Mouse (Mus musculus): ENCODE data around the gene Mov10l1. TPM values are rescaled to one million over a fixed set of nuclear protein-coding genes. Genes with fewer than 3 reads are reported as not detected.

The Mov10l1 gene
- polyA plus RNA-seq, 1 experiment from 2014 or later, result 0.42 TPM

- Histone ChIP-seq H3K4me3 (ENCODE audit: low read depth, low read length) (peak overlapping the region; percentile 79), H3K4me1 (ENCODE audit: insufficient read depth, low read depth, low read length) (peaks cover 13% of the 10 kb centered on the region; the same call in 1 of the 2 replicates), H3K27me3 (replicated peaks; ENCODE audit: insufficient read depth, low read length) (no peaks in the 10 kb centered on the region), H3K9ac (replicated peaks; ENCODE audit: low read depth) (peak overlapping the region; percentile 82), H3K27ac (ENCODE audit: low read length) (peak overlapping the region; percentile 89), H3K9me3 (ENCODE audit: low read length) (no peaks in the 10 kb centered on the region), H3K4me2 (replicated peaks; ENCODE audit: low read depth, low read length) (peak overlapping the region; percentile 99), H3K36me3 (ENCODE audit: insufficient read depth, low read length) (peaks cover 33% of the 10 kb centered on the region)
- TF ChIP-seq CTCF (IDR thresholded peaks at IDR 0.05) (no peak), EP300 (IDR thresholded peaks at IDR 0.05) (no peak)
- WGBS, result 2% methylated on average over 65 of the region's 68 CpGs
- peak; percentile 81 for ATAC-seq
- peak; percentile 50 for DNase-seq (ENCODE audit: low spot score)
Observed at GRCm38 (mm10) chr15:89089248-89090051, 106.7 kb downstream of the Mov10l1 start.

- no peak overlapping the region for H3K9ac ChIP-seq (replicated peaks; ENCODE audit: low read depth)
- no peak overlapping the region for H3K4me3 ChIP-seq (ENCODE audit: low read depth, low read length)
- no peak overlapping the region for H3K27ac ChIP-seq (ENCODE audit: low read length)
- TF ChIP-seq CTCF (IDR thresholded peaks at IDR 0.05) (no peak), EP300 (IDR thresholded peaks at IDR 0.05) (no peak)
- ATAC-seq (no peak), DNase-seq (ENCODE audit: low spot score) (no peak)
- H3K4me2 ChIP-seq (replicated peaks; ENCODE audit: low read depth, low read length), result no peak overlapping the region
- no peaks in the 10 kb centered on the region for H3K27me3 ChIP-seq (replicated peaks; ENCODE audit: insufficient read depth, low read length)
- H3K4me1 ChIP-seq (ENCODE audit: insufficient read depth, low read depth, low read length), result peaks cover 13% of the 10 kb centered on the region; the same call in 1 of the 2 replicates
- 81% methylated on average over 4 of the region's 4 CpGs for WGBS
- H3K36me3 ChIP-seq (ENCODE audit: insufficient read depth, low read length), result peaks cover 33% of the 10 kb centered on the region
- H3K9me3 ChIP-seq (ENCODE audit: low read length), result no peaks in the 10 kb centered on the region
Observed at GRCm38 (mm10) chr15:89090662-89091061, 108.0 kb downstream of the Mov10l1 start.

- Histone ChIP-seq H3K27me3 (replicated peaks; ENCODE audit: insufficient read depth, low read length) (no peaks in the 10 kb centered on the region), H3K9me3 (ENCODE audit: low read length) (no peaks in the 10 kb centered on the region), H3K27ac (ENCODE audit: low read length) (no peak overlapping the region), H3K4me2 (replicated peaks; ENCODE audit: low read depth, low read length) (no peak overlapping the region), H3K36me3 (ENCODE audit: insufficient read depth, low read length) (peaks cover 39% of the 10 kb centered on the region), H3K4me3 (ENCODE audit: low read depth, low read length) (no peak overlapping the region), H3K4me1 (ENCODE audit: insufficient read depth, low read depth, low read length) (peaks cover 13% of the 10 kb centered on the region; the same call in 1 of the 2 replicates), H3K9ac (replicated peaks; ENCODE audit: low read depth) (no peak overlapping the region)
- 73% methylated on average over 5 of the region's 5 CpGs for WGBS
- DNase-seq (ENCODE audit: low spot score) (no peak), ATAC-seq (no peak)
- TF ChIP-seq EP300 (IDR thresholded peaks at IDR 0.05) (no peak), CTCF (IDR thresholded peaks at IDR 0.05) (no peak)
Observed at GRCm38 (mm10) chr15:89092181-89092580, 109.5 kb downstream of the Mov10l1 start.

- no peak overlapping the region for H3K4me3 ChIP-seq (ENCODE audit: low read depth, low read length)
- no peak overlapping the region for H3K27ac ChIP-seq (ENCODE audit: low read length)
- peaks cover 78% of the 10 kb centered on the region for H3K36me3 ChIP-seq (ENCODE audit: insufficient read depth, low read length)
- TF ChIP-seq CTCF (IDR thresholded peaks at IDR 0.05) (no peak), EP300 (IDR thresholded peaks at IDR 0.05) (no peak)
- no peak overlapping the region for H3K4me2 ChIP-seq (replicated peaks; ENCODE audit: low read depth, low read length)
- H3K9me3 ChIP-seq (ENCODE audit: low read length), result no peaks in the 10 kb centered on the region
- WGBS, result 89% methylated on average over 5 of the region's 5 CpGs
- DNase-seq (ENCODE audit: low spot score) (no peak), ATAC-seq (no peak)
- no peaks in the 10 kb centered on the region for H3K4me1 ChIP-seq (ENCODE audit: insufficient read depth, low read depth, low read length)
- no peak overlapping the region for H3K9ac ChIP-seq (replicated peaks; ENCODE audit: low read depth)
- H3K27me3 ChIP-seq (replicated peaks; ENCODE audit: insufficient read depth, low read length), result no peaks in the 10 kb centered on the region
Observed at GRCm38 (mm10) chr15:89097450-89097849, 114.7 kb downstream of the Mov10l1 start.

- Histone ChIP-seq H3K9me3 (ENCODE audit: low read length) (no peaks in the 10 kb centered on the region), H3K27ac (ENCODE audit: low read length) (no peak overlapping the region), H3K4me1 (ENCODE audit: insufficient read depth, low read depth, low read length) (no peaks in the 10 kb centered on the region), H3K36me3 (ENCODE audit: insufficient read depth, low read length) (peaks cover 74% of the 10 kb centered on the region), H3K9ac (replicated peaks; ENCODE audit: low read depth) (no peak overlapping the region), H3K27me3 (replicated peaks; ENCODE audit: insufficient read depth, low read length) (no peaks in the 10 kb centered on the region), H3K4me2 (replicated peaks; ENCODE audit: low read depth, low read length) (no peak overlapping the region), H3K4me3 (ENCODE audit: low read depth, low read length) (no peak overlapping the region)
- no peak for TF ChIP-seq CTCF (IDR thresholded peaks at IDR 0.05)
- no peak for TF ChIP-seq EP300 (IDR thresholded peaks at IDR 0.05)
- ATAC-seq (no peak), DNase-seq (ENCODE audit: low spot score) (no peak)
- WGBS, result 88% methylated on average over 7 of the region's 7 CpGs
Observed at GRCm38 (mm10) chr15:89098616-89099015, 115.9 kb downstream of the Mov10l1 start.

GRCm38 (mm10) chr15:89100823-89101222 is 118.1 kb downstream of the Mov10l1 start:
- DNase-seq (ENCODE audit: low spot score) (no peak), ATAC-seq (no peak)
- H3K27ac ChIP-seq (ENCODE audit: low read length), result no peak overlapping the region
- no peak overlapping the region for H3K4me2 ChIP-seq (replicated peaks; ENCODE audit: low read depth, low read length)
- H3K9me3 ChIP-seq (ENCODE audit: low read length), result no peaks in the 10 kb centered on the region
- WGBS, result 91% methylated on average over 12 of the region's 12 CpGs
- H3K9ac ChIP-seq (replicated peaks; ENCODE audit: low read depth), result no peak overlapping the region
- no peak overlapping the region for H3K4me3 ChIP-seq (ENCODE audit: low read depth, low read length)
- H3K36me3 ChIP-seq (ENCODE audit: insufficient read depth, low read length), result peaks cover 67% of the 10 kb centered on the region
- no peaks in the 10 kb centered on the region for H3K27me3 ChIP-seq (replicated peaks; ENCODE audit: insufficient read depth, low read length)
- no peak for TF ChIP-seq CTCF (IDR thresholded peaks at IDR 0.05)
- TF ChIP-seq EP300 (IDR thresholded peaks at IDR 0.05), result no peak
- H3K4me1 ChIP-seq (ENCODE audit: insufficient read depth, low read depth, low read length), result no peaks in the 10 kb centered on the region
